Mouse (Mus musculus) left cerebral cortex, adult 9 months (tissue): ENCODE results near the gene Macrod1.

Experiments used
- DNase-seq, 2 experiments: peaks; one replicate each; pipeline ENCODE4 v3.0.0; 2022; ENCODE audit warnings: low spot score in 2 of 2

The Macrod1 gene

DNA sequence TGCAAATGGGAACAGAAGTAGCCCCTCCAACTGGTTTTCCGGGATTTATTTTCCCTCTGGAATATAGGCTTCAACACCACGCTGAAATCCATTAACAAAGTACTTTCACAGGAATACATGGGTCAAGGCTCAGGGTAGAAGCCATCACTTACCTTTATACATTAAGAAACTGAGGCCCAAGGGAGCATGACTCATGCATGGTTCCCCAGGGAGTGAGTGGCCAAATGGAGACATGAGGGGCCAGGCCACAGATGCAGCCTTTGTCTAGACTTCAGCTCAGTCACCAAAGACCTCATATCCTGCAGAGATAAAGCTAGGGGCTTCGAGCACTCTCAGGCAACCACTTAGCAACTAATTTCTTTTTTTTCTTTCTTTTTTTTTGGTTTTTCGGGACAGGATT is 180.1 kb downstream of the Macrod1 start:
- no peak for DNase-seq

DNA sequence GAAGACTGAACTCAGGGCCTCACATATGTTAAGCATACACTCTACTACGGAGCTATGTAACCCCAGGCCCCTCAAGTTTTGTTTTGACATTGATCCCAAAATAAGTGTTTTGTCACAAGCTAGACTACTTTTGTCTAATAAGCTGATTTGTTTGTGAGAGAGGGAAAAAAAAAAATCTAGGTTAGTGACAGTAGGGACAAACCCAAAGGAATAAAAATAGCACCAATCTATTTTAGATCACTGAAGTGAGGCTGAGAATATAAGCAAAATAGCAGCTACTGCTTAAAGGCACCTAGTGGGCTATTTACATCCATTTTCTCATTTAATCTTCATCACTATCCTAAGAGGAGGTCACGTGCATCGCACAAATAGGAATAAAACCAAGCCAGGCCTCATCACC is 183.0 kb downstream of the Macrod1 start:
- no peak for DNase-seq

DNA sequence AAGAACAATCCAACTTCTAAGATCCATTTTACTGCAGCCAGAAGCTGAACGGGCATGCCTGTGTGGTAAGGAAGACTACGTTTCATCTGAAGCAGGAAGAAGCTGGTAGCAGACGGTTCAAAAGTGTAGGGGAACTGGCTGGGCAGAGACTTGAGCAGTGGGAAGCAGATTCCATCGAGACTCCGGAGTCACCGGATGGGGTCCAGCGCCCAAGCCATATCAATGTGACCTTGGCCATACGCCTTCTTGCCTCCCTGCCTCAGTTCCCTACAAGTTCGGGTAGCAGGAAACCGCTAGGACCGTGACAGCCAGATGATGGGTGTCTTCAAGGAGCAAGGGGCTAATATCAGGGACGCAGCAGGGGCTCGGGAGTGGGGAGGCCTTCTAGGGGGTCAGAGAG is 183.7 kb downstream of the Macrod1 start:
- DNase-seq = no peak

DNA sequence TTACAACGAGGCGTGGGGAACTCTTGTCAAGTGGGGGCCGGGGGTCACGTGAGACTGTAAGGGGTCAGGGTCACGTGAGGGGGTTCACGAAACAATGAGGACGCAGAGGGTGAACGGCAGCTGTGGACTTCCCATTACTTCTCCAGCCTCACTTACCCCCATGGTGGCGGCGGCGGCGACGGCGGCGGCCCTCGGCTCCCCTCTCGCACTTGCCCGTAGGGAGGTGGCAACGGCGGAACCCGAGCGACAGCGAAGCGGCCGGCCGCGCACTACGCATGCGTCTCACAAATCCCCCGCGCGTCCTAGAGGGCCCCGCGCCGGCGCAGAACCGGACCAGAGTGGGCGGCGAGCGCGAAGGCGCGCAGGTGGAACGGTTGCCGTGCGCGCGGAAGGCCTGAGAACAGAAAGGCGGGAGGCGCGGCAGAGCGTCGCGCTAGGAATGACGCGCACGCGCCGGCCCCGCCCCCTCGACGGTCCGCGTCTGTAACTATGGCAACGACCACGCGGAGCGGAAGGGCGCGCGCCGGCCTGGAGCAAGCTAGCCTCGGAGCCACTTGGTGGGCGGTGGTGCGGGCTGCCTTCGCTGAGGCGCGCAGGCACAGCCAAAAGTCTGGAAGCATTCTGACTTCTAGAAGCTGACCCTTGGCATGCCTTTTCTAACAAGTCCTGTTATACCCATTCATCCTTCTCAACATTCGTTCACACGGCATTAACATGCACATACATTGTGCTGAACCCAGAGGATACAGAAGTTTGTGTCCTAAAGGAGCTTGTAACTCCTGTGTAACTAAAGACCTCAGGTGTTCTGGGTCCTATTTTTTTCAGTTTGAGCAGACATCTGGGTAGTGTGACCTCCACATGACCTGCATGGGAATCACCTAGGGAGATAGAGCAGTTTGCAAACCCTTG is 184.4 kb downstream of the Macrod1 start, which contains the start of gene Naa40:
Gene Naa40 (minus strand): TSS at position 402 of the 909 bp plus-strand sequence.
- DNase-seq = peak; percentile 84 to 92

DNA sequence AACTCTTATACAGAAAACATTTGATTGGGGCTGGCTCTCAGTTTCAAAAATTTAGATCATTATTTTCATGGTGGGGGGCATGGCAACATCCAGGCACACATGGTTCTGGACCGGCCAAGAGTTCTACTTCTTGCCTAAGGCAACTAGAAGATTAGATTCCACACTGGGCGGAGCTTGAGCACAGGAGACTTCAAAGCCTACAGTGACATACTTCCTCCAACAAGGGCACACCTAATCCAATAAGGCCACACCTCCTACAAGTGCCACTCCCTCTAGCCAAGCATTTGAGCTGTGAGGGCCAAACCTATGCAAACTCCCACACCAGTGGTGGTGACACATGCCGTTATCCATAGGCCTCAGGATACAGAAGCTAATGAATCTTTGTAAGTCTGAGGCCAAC is 189.4 kb downstream of the Macrod1 start:
- no peak for DNase-seq
